Mouse (Mus musculus): ENCODE measurements around the gene Usp32.
A peak's percentile ranks its signal among the peaks of the same experiment; 100 is the strongest.

Gene Usp32

GRCm38 (mm10) chr11:84948114-84948513, 191.8 kb downstream of the Usp32 start:
- DNase-seq (ENCODE audit: low spot score), result no peak

- DNase-seq (ENCODE audit: low spot score), result no peak
Measured at GRCm38 (mm10) chr11:84947206-84947605, 192.8 kb downstream of the Usp32 start.

- no peak for DNase-seq (ENCODE audit: low spot score)
Measured at GRCm38 (mm10) chr11:84945841-84946240, 194.1 kb downstream of the Usp32 start.

- DNase-seq (ENCODE audit: low spot score), result no peak
Measured at GRCm38 (mm10) chr11:84944639-84945435, 195.1 kb downstream of the Usp32 start.

GRCm38 (mm10) chr11:84943948-84944347, 196.0 kb downstream of the Usp32 start:
- peak; percentile 52 for DNase-seq (ENCODE audit: low spot score)

GRCm38 (mm10) chr11:84940140-84940539, 199.8 kb downstream of the Usp32 start:
- no peak for DNase-seq (ENCODE audit: low spot score)

GRCm38 (mm10) chr11:84939508-84940053, 200.4 kb downstream of the Usp32 start:
- DNase-seq (ENCODE audit: low spot score), result peak; percentile 70
